Mouse (Mus musculus): ENCODE results near the gene 5330417C22Rik.
"Not testable (repeated sequence)": the region's sequence is repeated elsewhere in the genome, so short reads cannot be mapped to it uniquely, and the experiment has no call there.

5330417C22Rik gene

GRCm38 (mm10) chr3:108536517-108537260 is at the start of gene 5330417C22Rik:
TSS of gene 5330417C22Rik (minus strand) at chr3:108536536.
- peak in 1 of 2 experiments; percentile 2 for DNase-seq (ENCODE audit: low spot score in 2 of 2)

- no peak for DNase-seq (ENCODE audit: low spot score in 2 of 2)
These were observed 48.2 kb upstream of the 5330417C22Rik start for GRCm38 (mm10) chr3:108584580-108584979.

- no peak for DNase-seq (ENCODE audit: low spot score in 2 of 2)
These were observed 37.7 kb upstream of the 5330417C22Rik start for GRCm38 (mm10) chr3:108574018-108574417.

GRCm38 (mm10) chr3:108572309-108573010 is 36.1 kb upstream of the 5330417C22Rik start:
- DNase-seq (ENCODE audit: low spot score in 2 of 2): no peak

GRCm38 (mm10) chr3:108571443-108572294 is 35.3 kb upstream of the 5330417C22Rik start, which contains the start of gene Taf13:
TSS of gene Taf13 (plus strand) at chr3:108571698.
- DNase-seq (ENCODE audit: low spot score in 2 of 2): peak; percentile 98 to 99

GRCm38 (mm10) chr3:108570813-108571212 is 34.5 kb upstream of the 5330417C22Rik start:
- no peak for DNase-seq (ENCODE audit: low spot score in 2 of 2)

- DNase-seq (ENCODE audit: low spot score in 2 of 2): not testable (repeated sequence)
These were observed 33.3 kb upstream of the 5330417C22Rik start for GRCm38 (mm10) chr3:108569636-108570035.

GRCm38 (mm10) chr3:108567990-108568877 is 31.9 kb upstream of the 5330417C22Rik start:
- DNase-seq (ENCODE audit: low spot score in 2 of 2): no peak

GRCm38 (mm10) chr3:108563309-108563708 is 27.0 kb upstream of the 5330417C22Rik start:
- DNase-seq (ENCODE audit: low spot score in 2 of 2): peak; percentile 60 to 83

GRCm38 (mm10) chr3:108562777-108563271 is 26.5 kb upstream of the 5330417C22Rik start:
- DNase-seq (ENCODE audit: low spot score in 2 of 2): peak; percentile 34 to 37

- peak; percentile 98 to 99 for DNase-seq (ENCODE audit: low spot score in 2 of 2)
These were observed 25.9 kb upstream of the 5330417C22Rik start, which contains the start of gene Tmem167b for GRCm38 (mm10) chr3:108562133-108562730. TSS of gene Tmem167b (minus strand) at chr3:108562466.

- DNase-seq (ENCODE audit: low spot score in 2 of 2): no peak
These were observed 21.6 kb upstream of the 5330417C22Rik start for GRCm38 (mm10) chr3:108557888-108558287.

- DNase-seq (ENCODE audit: low spot score in 2 of 2): peak; percentile 93
These were observed 18.4 kb upstream of the 5330417C22Rik start for GRCm38 (mm10) chr3:108554587-108555312.

- DNase-seq (ENCODE audit: low spot score in 2 of 2): no peak
These were observed 17.8 kb upstream of the 5330417C22Rik start for GRCm38 (mm10) chr3:108554111-108554561.

- no peak for DNase-seq (ENCODE audit: low spot score in 2 of 2)
These were observed 6.0 kb upstream of the 5330417C22Rik start for GRCm38 (mm10) chr3:108542299-108542698.

GRCm38 (mm10) chr3:108537303-108537702 is 967 bp upstream of the 5330417C22Rik start:
- DNase-seq (ENCODE audit: low spot score in 2 of 2): peak; percentile 80 to 81

GRCm38 (mm10) chr3:108535896-108536516 is 330 bp downstream of the 5330417C22Rik start:
- DNase-seq (ENCODE audit: low spot score in 2 of 2): no peak

- DNase-seq (ENCODE audit: low spot score in 2 of 2): no peak
These were observed 2.4 kb downstream of the 5330417C22Rik start, which contains the start of gene 1700013F07Rik for GRCm38 (mm10) chr3:108533951-108534350. TSS of gene 1700013F07Rik (plus strand) at chr3:108534150.

Data from heart, adult 9 months (tissue).